Mouse (Mus musculus) liver, embryonic 14.5 days (tissue): ENCODE measurements around the gene Txlng. TPM values are rescaled to one million over a fixed set of nuclear protein-coding genes. Genes with fewer than 3 reads are reported as not detected.
A peak's percentile ranks its signal among the peaks of the same experiment; 100 is the strongest.
"Not testable (repeated sequence)": the region's sequence is repeated elsewhere in the genome, so short reads cannot be mapped to it uniquely, and the experiment has no call there.

Experiments
- ATAC-seq: fragments of 200-750 bp; cut with Nextera tagmentation; 2 replicates; pipeline ENCODE4 v1.8.0; 2017; ENCODE audit warnings: moderate number of reproducible peaks, mild to moderate bottlenecking, moderate library complexity; ENCODE audit not compliant: insufficient read depth
- DNase-seq, 3 experiments: peaks; one replicate each; pipeline ENCODE4 v3.0.0-alpha.2; 2012 to 2013; ENCODE audit warnings: low read depth in 3 of 3, low spot score in 3 of 3
- H3K27ac ChIP-seq: fragments of 300-500 bp; sonication (generic); 2 replicates; pipeline ENCODE4 v1.5.1; 2014; ENCODE audit warnings: moderate library complexity, mild to moderate bottlenecking, control low read depth, inconsistent platforms
- H3K27me3 ChIP-seq: fragments of 300-500 bp; sonication (generic); 2 replicates; pipeline ENCODE4 v1.6.1; 2014; ENCODE audit warnings: mild to moderate bottlenecking, low read length, moderate library complexity; ENCODE audit not compliant: control insufficient read depth, insufficient read depth
- H3K36me3 ChIP-seq: fragments of 300-500 bp; sonication (generic); replicated peaks from 2 replicates; pipeline ENCODE4 v1.6.1; 2014; ENCODE audit warnings: low read depth; ENCODE audit not compliant: control insufficient read depth, insufficient read depth
- H3K4me1 ChIP-seq, 2 experiments: fragments of 200-500 bp in 1 of 2; fragments of 300-500 bp in 1 of 2; sonication (generic) in 1 of 2; replicated peaks; 2 replicates each; pipeline ENCODE4 v1.6.1; 2012 to 2014; ENCODE audit warnings: antibody characterized with exemption in 1 of 2, inconsistent platforms in 1 of 2, low read length in 1 of 2; ENCODE audit not compliant: control insufficient read depth in 2 of 2, insufficient read depth in 2 of 2
- H3K4me2 ChIP-seq: fragments of 300-500 bp; sonication (generic); 2 replicates; pipeline ENCODE4 v1.6.1; 2014; ENCODE audit warnings: low read depth, mild to moderate bottlenecking, control low read depth, moderate library complexity
- H3K4me3 ChIP-seq, 2 experiments: fragments of 200-500 bp in 1 of 2; fragments of 300-500 bp in 1 of 2; sonication (generic) in 1 of 2; 2 replicates each; pipeline ENCODE4 v1.5.1; 2012 to 2014; ENCODE audit warnings: low read depth in 2 of 2, low read length in 2 of 2, mild to moderate bottlenecking in 2 of 2, control low read depth in 1 of 2, inconsistent platforms in 1 of 2, moderate library complexity in 1 of 2; ENCODE audit not compliant: insufficient read depth in 1 of 2
- H3K9ac ChIP-seq: fragments of 300-500 bp; sonication (generic); replicated peaks from 2 replicates; pipeline ENCODE4 v1.6.1; 2014; ENCODE audit warnings: mild to moderate bottlenecking, control low read depth, moderate library complexity
- H3K9me3 ChIP-seq: fragments of 300-500 bp; sonication (generic); 2 replicates; pipeline ENCODE4 v1.6.1; 2016; ENCODE audit warnings: low read length, mixed read lengths; ENCODE audit not compliant: control insufficient read depth
- CTCF ChIP-seq: IDR thresholded peaks from 2 replicates; pipeline ENCODE4 v1.5.1; 2016; ENCODE audit warnings: antibody characterized with exemption, low read depth, control low read depth
- EP300 ChIP-seq: IDR thresholded peaks from 2 replicates; pipeline ENCODE4 v1.6.1; 2016; ENCODE audit warnings: antibody characterized with exemption, low read depth
- WGBS: fragments of 180-500 bp; shearing (Covaris S2); extraction: QIAGEN DNeasy Blood & Tissue Kit; methylation state at CpG from one replicate; pipeline ENCODE4 v1.1.7; 2014; ENCODE audit not compliant: insufficient replicate concordance; 5-methylcytosine and 5-hydroxymethylcytosine counted together
- polyA plus RNA-seq, 2 experiments: library from polyadenylated mRNA; depleted of rRNA in 1 of 2; stranded (reverse) in 1 of 2; unstranded in 1 of 2; fragments of >200 nt; fragmentation: Nextera tagmentation in 1 of 2; extraction: Ambion mirVana in 1 of 2; gene quantifications; 2 replicates each; pipeline versions ENCODE4 v1.2.1 to v1.2.3; 2012 to 2014

The Txlng gene
- polyA plus RNA-seq, 2 experiments, result 5.4 to 6.2 TPM

DNA sequence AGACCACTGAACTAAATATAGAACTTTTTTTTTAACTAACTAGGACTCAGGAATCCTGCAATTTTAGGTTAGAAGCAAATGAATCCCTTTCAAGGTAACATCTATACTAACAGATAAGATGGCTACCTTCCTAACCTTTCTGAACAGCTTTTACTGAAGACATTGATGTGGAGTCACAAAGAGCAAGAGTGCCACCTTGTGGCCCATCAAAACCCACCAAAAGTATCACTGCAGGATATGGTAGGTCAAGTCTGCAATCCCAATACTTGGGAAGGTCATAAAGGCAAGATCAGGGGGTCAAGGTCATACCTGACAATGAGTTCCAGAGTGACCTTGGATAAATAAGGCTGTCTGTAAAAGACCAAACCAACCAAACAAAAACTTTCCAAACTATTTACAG, 28.9 kb downstream of the Txlng start:
- H3K9me3 ChIP-seq, result no peaks in the 10 kb centered on the region
- H3K4me1 ChIP-seq, result no peaks in the 10 kb centered on the region
- no peak for ATAC-seq
- no peak overlapping the region for H3K4me2 ChIP-seq
- no peak overlapping the region for H3K9ac ChIP-seq
- H3K27me3 ChIP-seq, result no peaks in the 10 kb centered on the region
- DNase-seq, result peak; percentile 5 to 22 (median 6)
- H3K27ac ChIP-seq, result no peak overlapping the region
- TF ChIP-seq EP300 (no peak), CTCF (peak; percentile 53)
- no peaks in the 10 kb centered on the region for H3K36me3 ChIP-seq
- H3K4me3 ChIP-seq, result no peak overlapping the region

GRCm38 (mm10) chrX:162791392-162791791, 37.9 kb downstream of the Txlng start:
- not testable (repeated sequence) for H3K36me3 ChIP-seq, H3K4me3 ChIP-seq, H3K9me3 ChIP-seq, H3K4me1 ChIP-seq, H3K4me2 ChIP-seq, H3K9ac ChIP-seq, DNase-seq, H3K27ac ChIP-seq, ATAC-seq, H3K27me3 ChIP-seq
- 71% methylated on average over 5 of the region's 5 CpGs for WGBS
- peak; percentile 43 for TF ChIP-seq CTCF

GRCm38 (mm10) chrX:162788372-162788771, 40.9 kb downstream of the Txlng start:
- H3K4me1 ChIP-seq, result no peaks in the 10 kb centered on the region
- no peak overlapping the region for H3K27ac ChIP-seq
- DNase-seq (no peak), ATAC-seq (no peak)
- H3K4me3 ChIP-seq, result no peak overlapping the region
- peaks cover 2% of the 10 kb centered on the region for H3K36me3 ChIP-seq
- TF ChIP-seq CTCF (no peak), EP300 (no peak)
- no peaks in the 10 kb centered on the region for H3K27me3 ChIP-seq
- H3K9me3 ChIP-seq, result no peaks in the 10 kb centered on the region
- no peak overlapping the region for H3K4me2 ChIP-seq
- WGBS, result 50% methylated on average over 1 of the region's 1 CpGs
- H3K9ac ChIP-seq, result no peak overlapping the region

- Histone ChIP-seq H3K4me3 (no peak overlapping the region), H3K36me3 (peaks cover 28% of the 10 kb centered on the region), H3K9me3 (no peaks in the 10 kb centered on the region), H3K27me3 (no peaks in the 10 kb centered on the region), H3K4me1 (no peaks in the 10 kb centered on the region), H3K4me2 (no peak overlapping the region), H3K27ac (no peak overlapping the region), H3K9ac (no peak overlapping the region)
- ATAC-seq, result no peak
- no peak for DNase-seq
- WGBS, result 56% methylated on average over 1 of the region's 1 CpGs
- TF ChIP-seq EP300, result no peak
Observed at GRCm38 (mm10) chrX:162770726-162771125, 58.5 kb downstream of the Txlng start.

DNA sequence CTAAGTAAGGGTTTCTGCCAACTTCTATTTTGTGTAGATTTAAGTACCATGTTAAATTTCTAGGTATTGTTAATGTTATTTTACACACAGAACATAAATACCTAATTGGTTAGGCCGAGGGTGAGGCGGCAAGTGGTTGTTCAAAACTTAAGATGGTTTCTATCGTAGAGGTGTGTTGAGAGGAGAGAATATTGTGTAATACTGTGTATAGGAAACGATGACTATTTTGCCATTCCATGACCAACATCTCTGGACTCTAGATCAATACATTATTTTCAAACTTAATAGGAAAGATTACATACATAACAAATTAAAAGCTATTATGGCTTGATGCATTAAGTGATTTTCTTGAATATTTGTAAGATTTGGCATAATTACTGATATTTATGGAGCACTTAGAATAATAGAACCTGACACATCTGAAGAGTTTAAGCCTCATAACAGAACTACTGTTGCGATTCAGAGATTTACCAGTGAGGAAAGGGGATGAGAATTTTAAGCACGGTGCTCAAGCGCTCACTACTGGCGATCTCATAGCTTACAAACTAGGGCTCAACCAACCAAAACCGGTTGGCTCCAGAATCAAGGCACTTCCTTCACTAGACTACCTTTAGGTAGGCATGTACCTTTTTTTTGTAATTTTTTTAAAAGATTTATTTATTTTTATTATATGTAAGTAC, 67.4 kb downstream of the Txlng start:
- ATAC-seq (no peak), DNase-seq (no peak)
- TF ChIP-seq CTCF (no peak), EP300 (no peak)
- peak overlapping the region; percentile 71 for H3K4me2 ChIP-seq
- H3K4me3 ChIP-seq, result peak overlapping the region; percentile 67 to 85
- H3K36me3 ChIP-seq, result peaks cover 7% of the 10 kb centered on the region
- H3K27ac ChIP-seq, result no peak overlapping the region
- peaks cover 4 to 9% of the 10 kb centered on the region in 2 experiments; a peak in 3 of 4 replicates for H3K4me1 ChIP-seq
- 36% methylated on average over 9 of the region's 9 CpGs for WGBS
- no peaks in the 10 kb centered on the region for H3K27me3 ChIP-seq
- peak overlapping the region; percentile 87 for H3K9ac ChIP-seq
- no peaks in the 10 kb centered on the region for H3K9me3 ChIP-seq
